Mouse (Mus musculus): ENCODE measurements around the gene Als2. TPM values are rescaled to one million over a fixed set of nuclear protein-coding genes. Genes with fewer than 3 reads are reported as not detected.

Als2 gene
- total and polyA plus RNA-seq, 3 experiments: 13.4 to 41.0 (median 25.0) TPM

DNA sequence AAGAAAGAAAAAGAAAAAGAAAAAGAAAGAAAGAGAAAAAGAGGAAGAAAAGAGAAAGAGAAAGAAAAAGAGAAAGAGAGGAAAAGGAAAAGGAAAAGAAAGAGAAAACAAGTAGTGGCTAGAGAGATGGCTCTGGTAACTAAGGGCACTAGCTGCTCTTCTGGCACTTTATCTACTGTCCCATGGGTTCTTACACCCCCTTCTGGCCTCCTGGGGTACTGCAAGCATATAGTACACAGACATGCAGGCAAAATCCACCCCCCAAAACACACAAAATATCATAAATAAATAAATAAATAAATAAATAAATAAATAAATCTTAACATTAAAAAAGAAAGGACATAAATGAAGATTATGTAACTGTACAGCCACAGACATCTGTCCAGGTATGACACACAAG, 94.2 kb downstream of the Als2 start:
- Histone ChIP-seq H3K36me3 (replicated peaks in 1 of 2; ENCODE audit: control insufficient read depth in 1 of 2, insufficient read depth in 1 of 2, low read length in 1 of 2) (no peaks in the 10 kb centered on the region), H3K4me3 (replicated peaks in 1 of 3; ENCODE audit: low read depth in 2 of 3, low read length in 2 of 3, poor library complexity in 1 of 3) (no peak overlapping the region), H3K27ac (ENCODE audit: insufficient read depth, low read depth) (no peak overlapping the region), H3K27me3 (replicated peaks) (no peaks in the 10 kb centered on the region), H3K9me3 (replicated peaks; ENCODE audit: low read length) (peaks cover 2% of the 10 kb centered on the region), H3K4me1 (ENCODE audit: control insufficient read depth in 1 of 2, insufficient read depth in 2 of 2) (peaks cover 0 to 3% of the 10 kb centered on the region in 2 experiments; a peak in 1 of 4 replicates), H3K9ac (ENCODE audit: insufficient read depth, low read depth) (no peak overlapping the region), H3K79me2 (replicated peaks; ENCODE audit: control insufficient read depth, extremely low read depth, insufficient read depth, poor library complexity, severe bottlenecking) (no peaks in the 10 kb centered on the region), H3K4me2 (ENCODE audit: insufficient read depth, low read depth, poor library complexity, severe bottlenecking) (no peak overlapping the region)
- dilution Hi-C loops (cut with MboI; ENCODE audit: extremely low pct_ligation_motif_present, extremely low pct_unique_long_range_greater_than_20kb, low sequenced_read_pairs): no loop called here
- no peak for TF ChIP-seq POLR2A (IDR thresholded peaks at IDR 0.05; ENCODE audit: low read depth, low read length)
- peak; percentile 86 for TF ChIP-seq RAD21 (IDR thresholded peaks at IDR 0.05; ENCODE audit: low read depth, low read length)
- peak; percentile 68 for TF ChIP-seq ZC3H11A (IDR thresholded peaks at IDR 0.05; ENCODE audit: low read depth, low read length)
- TF ChIP-seq IRF4 (IDR thresholded peaks at IDR 0.05; ENCODE audit: low read depth, low read length): 0 out of 2 replicates have a peak, but pooled peaks have one; percentile 9
- TF ChIP-seq SMC3 (IDR thresholded peaks at IDR 0.05; ENCODE audit: low read depth, low read length): peak; percentile 87
- TF ChIP-seq ZNF384 (IDR thresholded peaks at IDR 0.05; ENCODE audit: low read depth, low read length): no peak
- peak; percentile 79 to 89 for TF ChIP-seq CTCF (conservative IDR thresholded peaks at IDR 0.05 in 1 of 2, IDR thresholded peaks at IDR 0.05 in 1 of 2; ENCODE audit: low read depth in 2 of 2, low read length in 2 of 2)
- in situ Hi-C loops (cut with MboI; ENCODE audit: low pct_ligation_motif_present, low pct_unique_long_range_greater_than_20kb, low sequenced_read_pairs): loop anchor here (25.0 kb wide), 1 partner anchor 381 kb away; no protein-coding TSS in a partner anchor
- DNase-seq (ENCODE audit: extremely low read depth): peak; percentile 76

GRCm38 (mm10) chr1:59134419-59134818, 102.6 kb downstream of the Als2 start:
- no peaks in the 10 kb centered on the region for H3K9me3 ChIP-seq (replicated peaks; ENCODE audit: low read length)
- no peaks in the 10 kb centered on the region for H3K36me3 ChIP-seq (replicated peaks in 1 of 2; ENCODE audit: control insufficient read depth in 1 of 2, insufficient read depth in 1 of 2, low read length in 1 of 2)
- H3K4me2 ChIP-seq (ENCODE audit: insufficient read depth, low read depth, poor library complexity, severe bottlenecking): no peak overlapping the region
- in situ Hi-C loops (cut with MboI; ENCODE audit: low pct_ligation_motif_present, low pct_unique_long_range_greater_than_20kb, low sequenced_read_pairs): loop anchor here (5.0 to 25.0 kb wide), 2 partner anchors 127 to 372 kb away; no protein-coding TSS in a partner anchor
- no peak overlapping the region for H3K4me3 ChIP-seq (replicated peaks in 1 of 3; ENCODE audit: low read depth in 2 of 3, low read length in 2 of 3, poor library complexity in 1 of 3)
- H3K27me3 ChIP-seq (replicated peaks): no peaks in the 10 kb centered on the region
- dilution Hi-C loops (cut with MboI; ENCODE audit: extremely low pct_ligation_motif_present, extremely low pct_unique_long_range_greater_than_20kb, low sequenced_read_pairs): no loop called here
- no peak overlapping the region for H3K27ac ChIP-seq (ENCODE audit: insufficient read depth, low read depth)
- no peak for DNase-seq (ENCODE audit: extremely low read depth)
- H3K79me2 ChIP-seq (replicated peaks; ENCODE audit: control insufficient read depth, extremely low read depth, insufficient read depth, poor library complexity, severe bottlenecking): no peaks in the 10 kb centered on the region
- no peak overlapping the region for H3K9ac ChIP-seq (ENCODE audit: insufficient read depth, low read depth)
- peaks cover 0 to 2% of the 10 kb centered on the region in 2 experiments; a peak in 1 of 4 replicates for H3K4me1 ChIP-seq (ENCODE audit: control insufficient read depth in 1 of 2, insufficient read depth in 2 of 2)
- TF ChIP-seq ZKSCAN1 (IDR thresholded peaks at IDR 0.05; ENCODE audit: borderline replicate concordance, low read depth, low read length) (no peak), HCFC1 (IDR thresholded peaks at IDR 0.05; ENCODE audit: low read depth, low read length) (no peak), NELFE (IDR thresholded peaks at IDR 0.05; ENCODE audit: low read depth, low read length) (no peak), GABPA (IDR thresholded peaks at IDR 0.05; ENCODE audit: insufficient replicate concordance, low read depth, low read length) (no peak), MEF2A (IDR thresholded peaks at IDR 0.05; ENCODE audit: borderline replicate concordance, low read depth, low read length) (no peak)

DNA sequence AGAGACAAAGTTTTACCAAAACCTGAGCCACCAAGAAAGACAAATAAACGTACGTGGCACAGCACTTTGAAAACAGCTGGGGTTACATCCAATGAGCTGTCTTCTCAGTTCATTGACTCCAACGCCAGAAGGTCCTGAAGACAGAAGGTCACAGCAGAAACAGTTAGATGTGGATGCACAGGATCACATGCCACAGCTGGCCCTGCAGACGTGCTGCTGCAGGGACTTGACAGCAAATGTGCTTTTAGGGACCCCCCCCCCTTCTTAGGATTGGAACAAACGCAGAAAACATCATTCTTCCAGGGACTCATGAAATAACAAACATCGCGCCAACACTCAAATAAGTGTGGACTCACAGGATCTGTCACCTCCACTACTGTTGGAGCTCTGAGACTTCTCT, 108.2 kb downstream of the Als2 start:
- no peak for TF ChIP-seq ZKSCAN1 (IDR thresholded peaks at IDR 0.05; ENCODE audit: borderline replicate concordance, low read depth, low read length)
- no peak for TF ChIP-seq USF2 (conservative IDR thresholded peaks at IDR 0.05; ENCODE audit: low read depth, low read length)
- TF ChIP-seq EP300 (IDR thresholded peaks at IDR 0.05; ENCODE audit: low read length): no peak
- TF ChIP-seq RCOR1 (conservative IDR thresholded peaks at IDR 0.05; ENCODE audit: low read depth, low read length): no peak
- no peak for TF ChIP-seq ELF1 (IDR thresholded peaks at IDR 0.05; ENCODE audit: low read depth, low read length)
- TF ChIP-seq ZC3H11A (IDR thresholded peaks at IDR 0.05; ENCODE audit: low read depth, low read length): no peak
- TF ChIP-seq MAZ (IDR thresholded peaks at IDR 0.05; ENCODE audit: low read depth, low read length): no peak
- no peak for TF ChIP-seq MAX (IDR thresholded peaks at IDR 0.05; ENCODE audit: low read length)
- TF ChIP-seq BHLHE40 (IDR thresholded peaks at IDR 0.05; ENCODE audit: low read depth, low read length): no peak
- Histone ChIP-seq H3K27ac (ENCODE audit: insufficient read depth, low read depth) (no peak overlapping the region), H3K36me3 (replicated peaks in 1 of 2; ENCODE audit: control insufficient read depth in 1 of 2, insufficient read depth in 1 of 2, low read length in 1 of 2) (no peaks in the 10 kb centered on the region), H3K9ac (ENCODE audit: insufficient read depth, low read depth) (no peak overlapping the region), H3K9me3 (replicated peaks; ENCODE audit: low read length) (no peaks in the 10 kb centered on the region), H3K4me3 (replicated peaks in 1 of 3; ENCODE audit: low read depth in 2 of 3, low read length in 2 of 3, poor library complexity in 1 of 3) (no peak overlapping the region), H3K4me1 (ENCODE audit: control insufficient read depth in 1 of 2, insufficient read depth in 2 of 2) (no peaks in the 10 kb centered on the region; a peak in 1 of 4 replicates), H3K4me2 (ENCODE audit: insufficient read depth, low read depth, poor library complexity, severe bottlenecking) (no peak overlapping the region), H3K27me3 (replicated peaks) (no peaks in the 10 kb centered on the region), H3K79me2 (replicated peaks; ENCODE audit: control insufficient read depth, extremely low read depth, insufficient read depth, poor library complexity, severe bottlenecking) (no peaks in the 10 kb centered on the region)
- in situ Hi-C loops (cut with MboI; ENCODE audit: low pct_ligation_motif_present, low pct_unique_long_range_greater_than_20kb, low sequenced_read_pairs) (loop anchor here (25.0 kb wide), 1 partner anchor 367 kb away; no protein-coding TSS in a partner anchor), dilution Hi-C loops (cut with MboI; ENCODE audit: extremely low pct_ligation_motif_present, extremely low pct_unique_long_range_greater_than_20kb, low sequenced_read_pairs) (no loop called here)
- no peak for DNase-seq (ENCODE audit: extremely low read depth)
